Mouse (Mus musculus) CH12.LX (cell line): ENCODE results near the gene Ankub1. TPM values are rescaled to one million over a fixed set of nuclear protein-coding genes. Genes with fewer than 3 reads are reported as not detected.

ENCODE experiments used
- DNase-seq: peaks from one replicate; pipeline ENCODE4 v3.0.0-alpha.2; 2013; ENCODE audit errors: extremely low read depth
- H3K27ac ChIP-seq: 2 replicates; pipeline ENCODE4 v1.5.1; 2012; ENCODE audit warnings: low read depth, mild to moderate bottlenecking, control low read depth, moderate library complexity; ENCODE audit not compliant: insufficient read depth
- H3K27me3 ChIP-seq: replicated peaks from 2 replicates; pipeline ENCODE3; 2012; ENCODE audit warnings: inconsistent platforms
- H3K36me3 ChIP-seq, 2 experiments: replicated peaks in 1 of 2; 2 replicates each; pipeline versions ENCODE3 to v1.6.1; 2012; ENCODE audit warnings: inconsistent platforms in 1 of 2, low read length in 1 of 2, mild to moderate bottlenecking in 1 of 2, mixed read lengths in 1 of 2, moderate library complexity in 1 of 2; ENCODE audit not compliant: control insufficient read depth in 1 of 2, insufficient read depth in 1 of 2
- H3K4me1 ChIP-seq, 2 experiments: 2 replicates each; pipeline ENCODE4 v1.6.1; 2012; ENCODE audit warnings: inconsistent platforms in 1 of 2, moderate library complexity in 1 of 2; ENCODE audit not compliant: insufficient read depth in 2 of 2, control insufficient read depth in 1 of 2
- H3K4me2 ChIP-seq: 2 replicates; pipeline ENCODE4 v1.6.1; 2012; ENCODE audit warnings: low read depth, mild to moderate bottlenecking, control low read depth; ENCODE audit not compliant: poor library complexity, insufficient read depth, severe bottlenecking
- H3K4me3 ChIP-seq, 3 experiments: fragments of 150-350 bp in 1 of 3; sonication (generic) in 1 of 3; replicated peaks in 1 of 3; 2 replicates each; pipeline versions ENCODE3 to v1.5.1; 2011 to 2012; ENCODE audit warnings: low read depth in 2 of 3, low read length in 2 of 3, mild to moderate bottlenecking in 2 of 3, moderate library complexity in 2 of 3, control low read depth in 1 of 3, improper control_type of control experiment in 1 of 3, inconsistent platforms in 1 of 3, mixed read lengths in 1 of 3; ENCODE audit not compliant: poor library complexity in 1 of 3
- H3K79me2 ChIP-seq: replicated peaks from 2 replicates; pipeline ENCODE4 v1.6.1; 2012; ENCODE audit warnings: mild to moderate bottlenecking, moderate library complexity; ENCODE audit not compliant: control insufficient read depth, poor library complexity, insufficient read depth, severe bottlenecking; ENCODE audit errors: extremely low read depth
- H3K9ac ChIP-seq: 2 replicates; pipeline ENCODE4 v1.6.1; 2012; ENCODE audit warnings: low read depth, mild to moderate bottlenecking, control low read depth, moderate library complexity; ENCODE audit not compliant: insufficient read depth
- H3K9me3 ChIP-seq: replicated peaks from 2 replicates; pipeline ENCODE3; 2012; ENCODE audit warnings: low read length, inconsistent platforms, mixed read lengths
- BHLHE40 ChIP-seq: IDR thresholded peaks from 2 replicates; pipeline ENCODE4 v1.6.1; 2011; ENCODE audit warnings: mild to moderate bottlenecking, low read depth, low read length, improper control_type of control experiment
- CTCF ChIP-seq, 2 experiments: IDR thresholded peaks in 1 of 2; conservative IDR thresholded peaks in 1 of 2; 2 replicates each; pipeline ENCODE4 v1.5.1; 2011 to 2012; ENCODE audit warnings: low read depth in 2 of 2, low read length in 2 of 2, improper control_type of control experiment in 1 of 2, inconsistent platforms in 1 of 2, mild to moderate bottlenecking in 1 of 2, moderate library complexity in 1 of 2
- E2F4 ChIP-seq: IDR thresholded peaks from 2 replicates; pipeline ENCODE4 v1.6.1; 2011; ENCODE audit warnings: low read depth, low read length, improper control_type of control experiment; ENCODE audit not compliant: insufficient replicate concordance
- MAX ChIP-seq: IDR thresholded peaks from 2 replicates; pipeline ENCODE4 v1.6.1; 2011; ENCODE audit warnings: low read length, improper control_type of control experiment
- MYC ChIP-seq: IDR thresholded peaks from 2 replicates; pipeline ENCODE4 v1.6.1; 2011; ENCODE audit warnings: low read depth, mild to moderate bottlenecking, improper control_type of control experiment, low read length
- PAX5 ChIP-seq: IDR thresholded peaks from 2 replicates; pipeline ENCODE4 v1.6.1; 2012; ENCODE audit warnings: low read length, inconsistent platforms, mixed read lengths
- POLR2A ChIP-seq: IDR thresholded peaks from 2 replicates; pipeline ENCODE4 v1.6.1; 2011; ENCODE audit warnings: low read depth, mild to moderate bottlenecking, improper control_type of control experiment, low read length
- RAD21 ChIP-seq: IDR thresholded peaks from 2 replicates; pipeline ENCODE4 v1.6.1; 2011; ENCODE audit warnings: low read depth, mild to moderate bottlenecking, low read length, improper control_type of control experiment, moderate library complexity
- SIN3A ChIP-seq: IDR thresholded peaks from 2 replicates; pipeline ENCODE4 v1.6.1; 2012; ENCODE audit warnings: low read length, improper control_type of control experiment, inconsistent platforms
- SMC3 ChIP-seq: IDR thresholded peaks from 2 replicates; pipeline ENCODE4 v1.6.1; 2011; ENCODE audit warnings: low read depth, low read length, improper control_type of control experiment
- TCF12 ChIP-seq: IDR thresholded peaks from 2 replicates; pipeline ENCODE4 v1.6.1; 2014; ENCODE audit warnings: low read depth, mild to moderate bottlenecking, inconsistent platforms, low read length, improper control_type of control experiment
- ZC3H11A ChIP-seq: IDR thresholded peaks from 2 replicates; pipeline ENCODE4 v1.6.1; 2012; ENCODE audit warnings: low read depth, mild to moderate bottlenecking, inconsistent platforms, low read length, improper control_type of control experiment
- ZNF384 ChIP-seq: IDR thresholded peaks from 2 replicates; pipeline ENCODE4 v1.6.1; 2012; ENCODE audit warnings: low read depth, low read length, improper control_type of control experiment, inconsistent platforms
- dilution Hi-C: fragments of 300-500 bp; cut with MboI; formaldehyde crosslinking; loops from 2 replicates; pipeline ENCODE4 v1.14.3; 2020; ENCODE audit warnings: low sequenced_read_pairs; ENCODE audit not compliant: extremely low pct_unique_long_range_greater_than_20kb, extremely low pct_ligation_motif_present
- in situ Hi-C: fragments of 300-500 bp; cut with MboI; formaldehyde crosslinking; loops from 3 replicates; pipeline ENCODE4 v1.14.3; 2019; ENCODE audit warnings: low sequenced_read_pairs, low pct_ligation_motif_present, low pct_unique_long_range_greater_than_20kb, mixed read lengths
- polyA plus RNA-seq: library from polyadenylated mRNA; unstranded; fragments of >175 nt; gene quantifications from 2 replicates; pipeline ENCODE4 v1.2.1, GENCODE M21; 2012; ENCODE audit warnings: low read depth; ENCODE audit not compliant: insufficient read length
- total RNA-seq, 2 experiments: library from RNA; depleted of rRNA; stranded (reverse); fragments of 300-350 nt in 1 of 2; fragments of >200 nt in 1 of 2; gene quantifications; 2 replicates each; pipeline ENCODE4 v1.2.3; 2012 to 2014

Gene Ankub1
- total and polyA plus RNA-seq, 3 experiments, result 0.14 TPM; not detected in 2

GRCm38 (mm10) chr3:57667054-57667723 is 25.4 kb downstream of the Ankub1 start:
- no peak overlapping the region for H3K4me3 ChIP-seq
- in situ Hi-C loops, result loop anchor here (10.0 to 25.0 kb wide), 3 partner anchors 68 to 445 kb away; partner anchors contain the start of gene Rnf13
- DNase-seq, result peak; percentile 86

GRCm38 (mm10) chr3:57665880-57666279 is 26.7 kb downstream of the Ankub1 start:
- TF ChIP-seq PAX5 (no peak), ZNF384 (peak; percentile 70)
- DNase-seq, result no peak

More at GRCm38 (mm10) chr3:57667054-57667723, 25.4 kb downstream of the Ankub1 start:
- Histone ChIP-seq H3K27me3 (no peaks in the 10 kb centered on the region), H3K27ac (no peak overlapping the region), H3K9me3 (no peaks in the 10 kb centered on the region), H3K36me3 (no peaks in the 10 kb centered on the region), H3K79me2 (no peaks in the 10 kb centered on the region), H3K4me2 (peak overlapping the region; percentile 91), H3K4me1 (peaks cover 0 to 9% of the 10 kb centered on the region in 2 experiments; a peak in 2 of 4 replicates)
- dilution Hi-C loops, result no loop called here
- TF ChIP-seq MAX (no peak), SMC3 (peak; percentile 87), TCF12 (no peak), ZNF384 (peak; percentile 6; the same call in 1 of the 2 replicates), ZC3H11A (peak; percentile 20; the same call in 1 of the 2 replicates), CTCF (conservative IDR thresholded peaks at IDR 0.05 in 1 of 2, IDR thresholded peaks at IDR 0.05 in 1 of 2; ENCODE audit: low read depth in 2 of 2, low read length in 2 of 2) (peak; percentile 65 to 84), SIN3A (0 out of 2 replicates have a peak, but pooled peaks have one; percentile 22), RAD21 (peak; percentile 69), POLR2A (no peak), MYC (peak; percentile 69), BHLHE40 (0 out of 2 replicates have a peak, but pooled peaks have one; percentile 4), E2F4 (no peak)
- TF ChIP-seq, all 38 proteins: peak for 8
- no peak overlapping the region for H3K9ac ChIP-seq

More at GRCm38 (mm10) chr3:57665880-57666279, 26.7 kb downstream of the Ankub1 start:
- in situ Hi-C loops, result loop anchor here (10.0 to 25.0 kb wide), 3 partner anchors 69 to 446 kb away; partner anchors contain the start of gene Rnf13
- Histone ChIP-seq H3K27me3 (no peaks in the 10 kb centered on the region), H3K4me3 (no peak overlapping the region), H3K9ac (no peak overlapping the region), H3K9me3 (no peaks in the 10 kb centered on the region), H3K4me1 (peaks cover 0 to 9% of the 10 kb centered on the region in 2 experiments; a peak in 2 of 4 replicates), H3K27ac (no peak overlapping the region), H3K4me2 (no peak overlapping the region), H3K79me2 (no peaks in the 10 kb centered on the region), H3K36me3 (no peaks in the 10 kb centered on the region)
- dilution Hi-C loops, result no loop called here
